Mouse (Mus musculus): ENCODE data around the gene Tmem132b. TPM values are rescaled to one million over a fixed set of nuclear protein-coding genes. Genes with fewer than 3 reads are reported as not detected.

The Tmem132b gene
- polyA plus RNA-seq, 1 experiment from 2014 or later = 4.2 TPM

DNA sequence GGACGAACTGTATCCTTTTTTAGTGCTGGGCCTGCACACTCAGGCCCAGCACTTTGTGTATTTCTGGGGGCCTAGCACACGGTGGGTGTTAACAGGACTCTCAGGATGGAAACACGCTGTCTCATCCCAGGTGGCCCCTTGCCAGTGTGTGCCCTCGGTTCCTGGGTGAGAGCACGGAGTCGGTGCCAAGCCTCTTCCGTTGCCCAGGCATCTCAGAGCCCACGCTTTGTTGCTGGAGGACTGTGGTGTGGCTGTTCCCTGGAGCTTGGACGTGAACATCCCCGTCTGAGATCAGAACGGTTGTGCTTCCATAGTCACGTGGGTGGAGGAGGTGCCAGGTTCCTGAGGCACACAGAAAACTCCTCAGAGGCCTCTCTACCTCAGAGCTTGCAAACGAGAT is 47.1 kb downstream of the Tmem132b start:
- H3K27ac ChIP-seq (ENCODE audit: low read depth, low read length) = no peak overlapping the region
- WGBS = 64% methylated on average over 13 of the region's 13 CpGs
- H3K4me2 ChIP-seq (ENCODE audit: low read length) = no peak overlapping the region
- H3K4me3 ChIP-seq (ENCODE audit: low read length) = no peak overlapping the region
- H3K36me3 ChIP-seq (ENCODE audit: control insufficient read depth, insufficient read depth, low read length) = no peaks in the 10 kb centered on the region
- ATAC-seq = peak; percentile 34; the same call in 1 of the 2 replicates
- no peak overlapping the region for H3K9ac ChIP-seq (ENCODE audit: low read depth, low read length)
- peaks cover 9% of the 10 kb centered on the region for H3K4me1 ChIP-seq (ENCODE audit: control insufficient read depth, insufficient read depth, low read depth, low read length)
- no peaks in the 10 kb centered on the region for H3K9me3 ChIP-seq (ENCODE audit: control insufficient read depth, low read length)
- no peaks in the 10 kb centered on the region for H3K27me3 ChIP-seq (replicated peaks; ENCODE audit: control insufficient read depth, insufficient read depth, low read length)

- no peak overlapping the region for H3K4me2 ChIP-seq (ENCODE audit: low read length)
- no peaks in the 10 kb centered on the region for H3K9me3 ChIP-seq (ENCODE audit: control insufficient read depth, low read length)
- no peak overlapping the region for H3K9ac ChIP-seq (ENCODE audit: low read depth, low read length)
- no peaks in the 10 kb centered on the region for H3K27me3 ChIP-seq (replicated peaks; ENCODE audit: control insufficient read depth, insufficient read depth, low read length)
- no peaks in the 10 kb centered on the region for H3K36me3 ChIP-seq (ENCODE audit: control insufficient read depth, insufficient read depth, low read length)
- no peak overlapping the region for H3K4me3 ChIP-seq (ENCODE audit: low read length)
- H3K27ac ChIP-seq (ENCODE audit: low read depth, low read length) = no peak overlapping the region
- ATAC-seq = no peak
- peaks cover 9% of the 10 kb centered on the region for H3K4me1 ChIP-seq (ENCODE audit: control insufficient read depth, insufficient read depth, low read depth, low read length)
- WGBS = 58% methylated on average over 4 of the region's 4 CpGs
Observed at GRCm38 (mm10) chr5:125579153-125579552, 47.6 kb downstream of the Tmem132b start.

DNA sequence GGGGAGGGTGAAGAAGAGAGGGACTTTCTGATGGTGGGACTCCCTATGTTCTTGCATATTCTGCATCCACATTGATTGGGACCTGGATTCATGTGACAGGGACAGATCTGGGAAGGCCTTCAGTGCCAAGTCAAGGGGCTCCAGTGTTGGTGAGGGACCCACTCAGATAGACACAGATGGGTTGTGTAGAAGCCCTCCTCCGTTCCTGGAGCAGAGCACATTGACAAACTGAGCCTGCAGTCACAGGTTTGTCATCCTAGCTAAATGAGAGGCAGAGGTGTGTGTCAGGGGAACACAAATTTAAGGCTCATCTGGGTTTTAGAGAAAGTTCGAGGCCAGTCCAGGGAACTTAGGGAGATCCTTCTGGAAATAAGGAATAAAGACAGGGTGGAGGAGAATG is 51.7 kb downstream of the Tmem132b start:
- Histone ChIP-seq H3K27ac (ENCODE audit: low read depth, low read length) (no peak overlapping the region), H3K4me1 (ENCODE audit: control insufficient read depth, insufficient read depth, low read depth, low read length) (no peaks in the 10 kb centered on the region), H3K4me3 (ENCODE audit: low read length) (no peak overlapping the region), H3K36me3 (ENCODE audit: control insufficient read depth, insufficient read depth, low read length) (no peaks in the 10 kb centered on the region), H3K9me3 (ENCODE audit: control insufficient read depth, low read length) (no peaks in the 10 kb centered on the region), H3K9ac (ENCODE audit: low read depth, low read length) (no peak overlapping the region), H3K4me2 (ENCODE audit: low read length) (no peak overlapping the region), H3K27me3 (replicated peaks; ENCODE audit: control insufficient read depth, insufficient read depth, low read length) (no peaks in the 10 kb centered on the region)
- no peak for ATAC-seq
- 84% methylated on average over 2 of the region's 2 CpGs for WGBS

DNA sequence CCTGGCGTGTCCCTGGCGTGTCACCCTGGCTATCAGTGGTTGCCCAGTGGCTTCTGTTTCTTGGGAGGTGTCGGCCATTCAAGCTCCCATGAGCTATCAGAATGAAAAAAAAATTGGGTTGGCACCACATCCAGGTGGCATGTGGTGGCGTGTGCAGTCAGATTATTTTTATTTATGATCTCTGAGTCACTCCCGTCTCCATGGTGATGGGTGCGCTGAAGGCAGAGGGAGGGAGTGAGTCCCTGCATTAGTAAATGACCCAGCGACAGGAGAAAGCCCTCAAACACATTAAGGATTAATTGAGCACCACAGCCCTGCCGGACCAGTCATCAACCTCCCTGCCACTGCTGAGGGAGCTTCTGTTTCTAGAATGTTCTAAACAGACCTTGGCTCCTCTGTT is 52.3 kb downstream of the Tmem132b start:
- H3K4me2 ChIP-seq (ENCODE audit: low read length) = no peak overlapping the region
- no peak overlapping the region for H3K4me3 ChIP-seq (ENCODE audit: low read length)
- H3K4me1 ChIP-seq (ENCODE audit: control insufficient read depth, insufficient read depth, low read depth, low read length) = peaks cover 2% of the 10 kb centered on the region
- H3K36me3 ChIP-seq (ENCODE audit: control insufficient read depth, insufficient read depth, low read length) = no peaks in the 10 kb centered on the region
- no peaks in the 10 kb centered on the region for H3K9me3 ChIP-seq (ENCODE audit: control insufficient read depth, low read length)
- H3K9ac ChIP-seq (ENCODE audit: low read depth, low read length) = no peak overlapping the region
- H3K27me3 ChIP-seq (replicated peaks; ENCODE audit: control insufficient read depth, insufficient read depth, low read length) = no peaks in the 10 kb centered on the region
- WGBS = 59% methylated on average over 8 of the region's 8 CpGs
- no peak for ATAC-seq
- H3K27ac ChIP-seq (ENCODE audit: low read depth, low read length) = no peak overlapping the region

DNA sequence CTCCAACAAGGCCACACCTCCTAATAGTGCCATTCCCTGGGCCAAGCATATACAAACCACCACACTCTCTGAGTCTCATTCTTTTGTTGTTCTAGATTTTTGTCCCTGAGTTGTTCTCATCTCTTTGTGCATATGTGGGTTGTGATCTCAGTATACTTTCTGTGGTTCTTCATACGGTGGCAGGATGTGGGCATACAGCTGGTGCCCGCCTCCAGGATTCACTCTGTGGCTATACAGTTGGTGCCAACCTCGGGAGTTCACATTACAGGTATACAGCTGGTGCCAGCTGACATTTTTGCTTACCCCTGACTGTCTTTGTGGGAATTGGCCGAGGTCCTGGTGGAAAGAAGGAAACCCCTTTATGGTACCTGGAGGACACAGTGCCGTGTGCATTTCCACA is 53.6 kb downstream of the Tmem132b start:
- no peak overlapping the region for H3K9ac ChIP-seq (ENCODE audit: low read depth, low read length)
- no peaks in the 10 kb centered on the region for H3K36me3 ChIP-seq (ENCODE audit: control insufficient read depth, insufficient read depth, low read length)
- H3K4me2 ChIP-seq (ENCODE audit: low read length) = no peak overlapping the region
- no peaks in the 10 kb centered on the region for H3K9me3 ChIP-seq (ENCODE audit: control insufficient read depth, low read length)
- 90% methylated on average over 5 of the region's 5 CpGs for WGBS
- H3K27me3 ChIP-seq (replicated peaks; ENCODE audit: control insufficient read depth, insufficient read depth, low read length) = no peaks in the 10 kb centered on the region
- H3K4me3 ChIP-seq (ENCODE audit: low read length) = no peak overlapping the region
- H3K4me1 ChIP-seq (ENCODE audit: control insufficient read depth, insufficient read depth, low read depth, low read length) = peaks cover 11% of the 10 kb centered on the region
- ATAC-seq = no peak
- H3K27ac ChIP-seq (ENCODE audit: low read depth, low read length) = no peak overlapping the region

DNA sequence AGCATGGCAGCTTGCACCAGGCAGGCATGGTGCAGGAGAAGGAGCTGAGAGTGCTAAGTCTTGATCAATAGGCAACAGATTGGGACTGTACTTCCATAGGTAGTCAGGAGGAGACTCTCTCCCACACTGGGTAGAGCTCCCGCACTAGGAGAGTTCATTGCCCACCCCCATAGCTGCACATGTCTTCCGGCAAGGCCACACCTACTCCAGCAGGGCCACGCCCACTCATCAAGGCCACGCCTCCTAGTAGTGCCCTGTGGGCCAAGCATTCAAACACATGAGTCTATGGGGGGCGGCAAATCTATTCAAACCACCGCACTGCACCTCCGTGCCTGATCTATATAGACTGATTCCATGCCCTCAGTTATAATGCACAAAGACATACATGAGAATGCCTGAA is 56.6 kb downstream of the Tmem132b start:
- Histone ChIP-seq H3K36me3 (ENCODE audit: control insufficient read depth, insufficient read depth, low read length) (no peaks in the 10 kb centered on the region), H3K9me3 (ENCODE audit: control insufficient read depth, low read length) (no peaks in the 10 kb centered on the region), H3K9ac (ENCODE audit: low read depth, low read length) (no peak overlapping the region), H3K4me2 (ENCODE audit: low read length) (no peak overlapping the region), H3K27me3 (replicated peaks; ENCODE audit: control insufficient read depth, insufficient read depth, low read length) (no peaks in the 10 kb centered on the region), H3K4me3 (ENCODE audit: low read length) (no peak overlapping the region), H3K4me1 (ENCODE audit: control insufficient read depth, insufficient read depth, low read depth, low read length) (peaks cover 11% of the 10 kb centered on the region), H3K27ac (ENCODE audit: low read depth, low read length) (no peak overlapping the region)
- 61% methylated on average over 7 of the region's 7 CpGs for WGBS
- ATAC-seq = 0 out of 2 replicates have a peak, but pooled peaks have one; percentile 24

GRCm38 (mm10) chr5:125588876-125589667 is 57.5 kb downstream of the Tmem132b start:
- Histone ChIP-seq H3K4me3 (ENCODE audit: low read length) (peak overlapping the region; percentile 42), H3K27ac (ENCODE audit: low read depth, low read length) (peak overlapping the region; percentile 4; the same call in 1 of the 2 replicates), H3K4me1 (ENCODE audit: control insufficient read depth, insufficient read depth, low read depth, low read length) (peaks cover 11% of the 10 kb centered on the region), H3K9me3 (ENCODE audit: control insufficient read depth, low read length) (no peaks in the 10 kb centered on the region), H3K36me3 (ENCODE audit: control insufficient read depth, insufficient read depth, low read length) (no peaks in the 10 kb centered on the region), H3K9ac (ENCODE audit: low read depth, low read length) (peak overlapping the region; percentile 60), H3K27me3 (replicated peaks; ENCODE audit: control insufficient read depth, insufficient read depth, low read length) (no peaks in the 10 kb centered on the region), H3K4me2 (ENCODE audit: low read length) (peak overlapping the region; percentile 60)
- peak; percentile 67 for ATAC-seq
- 5% methylated on average over 18 of the region's 18 CpGs for WGBS

DNA sequence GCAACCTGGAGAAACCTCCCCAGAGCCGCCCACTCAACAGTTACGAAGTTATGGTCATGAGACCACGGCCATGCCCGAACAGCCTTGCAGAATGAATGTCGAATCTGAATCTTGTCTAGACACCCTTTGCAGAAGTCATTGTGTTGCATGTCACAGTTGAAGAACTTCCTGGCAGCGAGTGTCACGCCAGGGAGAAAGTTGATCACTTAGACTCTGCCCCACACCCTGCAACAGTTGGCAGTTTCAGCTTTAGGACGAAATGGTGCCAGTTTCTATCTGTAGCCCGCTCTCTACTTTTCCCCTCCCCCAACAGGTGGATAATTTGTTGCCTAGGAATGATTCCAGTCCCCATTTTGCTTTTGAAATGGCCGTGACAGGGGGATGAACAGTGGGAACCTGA is 66.5 kb downstream of the Tmem132b start:
- no peaks in the 10 kb centered on the region for H3K9me3 ChIP-seq (ENCODE audit: control insufficient read depth, low read length)
- H3K27ac ChIP-seq (ENCODE audit: low read depth, low read length) = no peak overlapping the region
- H3K9ac ChIP-seq (ENCODE audit: low read depth, low read length) = no peak overlapping the region
- no peaks in the 10 kb centered on the region for H3K27me3 ChIP-seq (replicated peaks; ENCODE audit: control insufficient read depth, insufficient read depth, low read length)
- no peak for ATAC-seq
- H3K4me2 ChIP-seq (ENCODE audit: low read length) = no peak overlapping the region
- no peaks in the 10 kb centered on the region for H3K4me1 ChIP-seq (ENCODE audit: control insufficient read depth, insufficient read depth, low read depth, low read length)
- H3K36me3 ChIP-seq (ENCODE audit: control insufficient read depth, insufficient read depth, low read length) = no peaks in the 10 kb centered on the region
- H3K4me3 ChIP-seq (ENCODE audit: low read length) = no peak overlapping the region
- 76% methylated on average over 10 of the region's 10 CpGs for WGBS

- WGBS = 79% methylated on average over 12 of the region's 12 CpGs
- ATAC-seq = no peak
- Histone ChIP-seq H3K4me3 (ENCODE audit: low read length) (no peak overlapping the region), H3K36me3 (ENCODE audit: control insufficient read depth, insufficient read depth, low read length) (no peaks in the 10 kb centered on the region), H3K9me3 (ENCODE audit: control insufficient read depth, low read length) (no peaks in the 10 kb centered on the region), H3K4me2 (ENCODE audit: low read length) (no peak overlapping the region), H3K27me3 (replicated peaks; ENCODE audit: control insufficient read depth, insufficient read depth, low read length) (no peaks in the 10 kb centered on the region), H3K27ac (ENCODE audit: low read depth, low read length) (no peak overlapping the region), H3K9ac (ENCODE audit: low read depth, low read length) (no peak overlapping the region), H3K4me1 (ENCODE audit: control insufficient read depth, insufficient read depth, low read depth, low read length) (0 out of 2 replicates have a peak, but pooled peaks cover 3% of the 10 kb centered on the region)
Observed at GRCm38 (mm10) chr5:125607146-125607545, 75.6 kb downstream of the Tmem132b start.

All from hindbrain, embryonic 16.5 days (tissue).